Mouse (Mus musculus): ENCODE data around the gene Ptcd1. TPM values are rescaled to one million over a fixed set of nuclear protein-coding genes. Genes with fewer than 3 reads are reported as not detected.

The Ptcd1 gene
- polyA plus RNA-seq, 1 experiment from 2014 or later = 17.9 TPM

DNA sequence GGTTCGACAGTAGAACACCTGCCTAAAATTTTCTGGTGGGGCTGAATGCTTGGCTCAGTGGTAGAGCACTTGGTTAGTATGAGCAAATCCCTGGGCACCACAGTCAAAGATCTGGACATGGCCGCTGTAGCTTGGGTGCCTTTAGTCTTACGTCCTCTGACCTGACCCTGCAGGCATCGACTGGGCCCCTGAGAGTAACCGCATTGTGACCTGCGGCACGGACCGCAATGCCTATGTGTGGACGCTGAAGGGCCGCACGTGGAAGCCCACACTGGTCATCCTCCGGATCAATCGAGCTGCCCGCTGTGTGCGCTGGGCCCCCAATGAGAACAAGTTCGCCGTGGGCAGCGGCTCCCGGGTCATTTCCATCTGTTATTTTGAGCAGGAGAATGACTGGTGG, 43.5 kb downstream of the Ptcd1 start:
- no peak for DNase-seq (ENCODE audit: low spot score)
- no peaks in the 10 kb centered on the region for H3K27me3 ChIP-seq (ENCODE audit: control insufficient read depth, insufficient read depth, low read length)
- peaks cover 2% of the 10 kb centered on the region; the same call in 1 of the 2 replicates for H3K36me3 ChIP-seq (ENCODE audit: control insufficient read depth, insufficient read depth, low read length)
- no peak overlapping the region for H3K4me3 ChIP-seq (ENCODE audit: low read depth, low read length)
- H3K9me3 ChIP-seq (ENCODE audit: control insufficient read depth, low read length) = no peaks in the 10 kb centered on the region
- H3K27ac ChIP-seq (ENCODE audit: low read depth, low read length) = no peak overlapping the region
- no peak overlapping the region for H3K4me2 ChIP-seq (ENCODE audit: low read depth)
- no peak overlapping the region for H3K9ac ChIP-seq (ENCODE audit: low read length)
- no peak for ATAC-seq (ENCODE audit: insufficient read depth, low FRiP score, low TSS enrichment)
- no peaks in the 10 kb centered on the region for H3K4me1 ChIP-seq (ENCODE audit: control insufficient read depth, insufficient read depth, low read length)
- WGBS = 92% methylated on average over 19 of the region's 19 CpGs

DNA sequence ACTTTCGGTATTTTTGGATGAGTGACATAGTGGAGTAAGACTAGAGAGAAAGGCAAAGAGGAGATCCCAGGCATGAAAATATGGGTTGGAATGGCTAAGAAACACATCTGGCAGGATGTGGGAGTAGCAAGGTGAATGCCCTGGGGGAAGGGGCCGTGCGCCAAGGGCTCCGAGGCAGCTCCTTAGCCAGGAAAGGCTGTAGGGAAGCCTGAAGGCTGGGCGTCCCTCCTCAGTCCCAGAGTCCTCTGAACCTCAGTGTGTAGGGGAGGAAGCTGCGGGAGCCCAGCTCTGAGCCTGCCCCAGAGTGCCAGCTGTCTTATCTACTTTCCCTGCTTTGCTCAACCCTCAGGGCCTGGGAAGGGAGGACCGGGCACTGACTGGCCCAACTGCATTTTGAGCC, 46.0 kb downstream of the Ptcd1 start:
- ATAC-seq (ENCODE audit: insufficient read depth, low FRiP score, low TSS enrichment) = no peak
- no peak overlapping the region for H3K9ac ChIP-seq (ENCODE audit: low read length)
- no peaks in the 10 kb centered on the region for H3K36me3 ChIP-seq (ENCODE audit: control insufficient read depth, insufficient read depth, low read length)
- H3K4me3 ChIP-seq (ENCODE audit: low read depth, low read length) = no peak overlapping the region
- no peak overlapping the region for H3K4me2 ChIP-seq (ENCODE audit: low read depth)
- DNase-seq (ENCODE audit: low spot score) = peak; percentile 9
- H3K9me3 ChIP-seq (ENCODE audit: control insufficient read depth, low read length) = no peaks in the 10 kb centered on the region
- no peaks in the 10 kb centered on the region for H3K27me3 ChIP-seq (ENCODE audit: control insufficient read depth, insufficient read depth, low read length)
- no peaks in the 10 kb centered on the region for H3K4me1 ChIP-seq (ENCODE audit: control insufficient read depth, insufficient read depth, low read length)
- no peak overlapping the region for H3K27ac ChIP-seq (ENCODE audit: low read depth, low read length)
- WGBS = 70% methylated on average over 7 of the region's 7 CpGs

DNA sequence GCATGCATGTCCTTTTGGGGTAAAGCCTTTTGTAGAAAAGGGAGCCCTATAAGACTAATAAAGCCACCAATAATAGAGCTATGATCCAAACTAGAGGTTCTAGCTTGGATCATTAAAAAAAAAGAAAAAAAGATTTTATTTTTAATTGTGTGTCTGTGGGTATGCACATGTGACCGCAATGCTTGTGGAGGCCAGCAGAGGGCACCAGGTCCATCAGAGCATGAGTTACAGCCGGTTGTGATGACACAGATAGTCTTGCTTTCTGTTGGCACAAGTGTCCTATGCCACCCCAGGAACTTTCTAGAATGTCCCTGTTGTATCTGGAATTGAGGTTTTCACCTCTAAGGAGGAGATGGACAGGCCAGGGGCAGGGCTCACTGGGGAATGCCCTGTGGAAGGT, 47.5 kb downstream of the Ptcd1 start:
- no peak for DNase-seq (ENCODE audit: low spot score)
- H3K27ac ChIP-seq (ENCODE audit: low read depth, low read length) = no peak overlapping the region
- no peak for ATAC-seq (ENCODE audit: insufficient read depth, low FRiP score, low TSS enrichment)
- H3K4me1 ChIP-seq (ENCODE audit: control insufficient read depth, insufficient read depth, low read length) = no peaks in the 10 kb centered on the region
- no peak overlapping the region for H3K9ac ChIP-seq (ENCODE audit: low read length)
- H3K4me3 ChIP-seq (ENCODE audit: low read depth, low read length) = no peak overlapping the region
- WGBS = 88% methylated on average over 2 of the region's 2 CpGs
- peaks cover 6% of the 10 kb centered on the region; the same call in 1 of the 2 replicates for H3K27me3 ChIP-seq (ENCODE audit: control insufficient read depth, insufficient read depth, low read length)
- H3K9me3 ChIP-seq (ENCODE audit: control insufficient read depth, low read length) = no peaks in the 10 kb centered on the region
- H3K36me3 ChIP-seq (ENCODE audit: control insufficient read depth, insufficient read depth, low read length) = no peaks in the 10 kb centered on the region
- no peak overlapping the region for H3K4me2 ChIP-seq (ENCODE audit: low read depth)

DNA sequence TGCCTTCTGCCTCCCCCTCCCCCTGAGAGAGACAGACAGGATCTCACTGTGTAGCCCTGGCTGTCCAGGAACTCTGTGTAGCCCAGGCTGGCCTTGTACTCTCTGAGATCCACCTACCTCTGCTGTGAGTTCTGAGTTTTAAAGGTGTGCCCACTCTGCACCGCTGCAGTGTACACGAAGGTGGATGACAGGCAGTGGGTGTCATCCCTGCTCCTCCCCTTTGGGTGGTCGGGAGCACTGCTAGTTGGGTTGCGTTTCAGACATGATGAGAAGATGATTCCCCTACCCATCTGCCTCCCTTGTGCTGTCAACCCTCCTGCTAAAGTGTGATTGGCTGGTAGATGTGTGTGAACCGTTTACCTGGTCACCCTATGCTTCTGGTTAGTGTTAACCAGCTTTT, 48.4 kb downstream of the Ptcd1 start:
- no peak overlapping the region for H3K4me3 ChIP-seq (ENCODE audit: low read depth, low read length)
- H3K4me2 ChIP-seq (ENCODE audit: low read depth) = no peak overlapping the region
- 0 out of 2 replicates have a peak, but pooled peaks cover 3% of the 10 kb centered on the region for H3K4me1 ChIP-seq (ENCODE audit: control insufficient read depth, insufficient read depth, low read length)
- H3K27ac ChIP-seq (ENCODE audit: low read depth, low read length) = no peak overlapping the region
- DNase-seq (ENCODE audit: low spot score) (no peak), ATAC-seq (ENCODE audit: insufficient read depth, low FRiP score, low TSS enrichment) (no peak)
- WGBS = 89% methylated on average over 5 of the region's 5 CpGs
- no peaks in the 10 kb centered on the region for H3K9me3 ChIP-seq (ENCODE audit: control insufficient read depth, low read length)
- no peak overlapping the region for H3K9ac ChIP-seq (ENCODE audit: low read length)
- H3K27me3 ChIP-seq (ENCODE audit: control insufficient read depth, insufficient read depth, low read length) = peaks cover 11% of the 10 kb centered on the region; the same call in 1 of the 2 replicates
- H3K36me3 ChIP-seq (ENCODE audit: control insufficient read depth, insufficient read depth, low read length) = no peaks in the 10 kb centered on the region

DNA sequence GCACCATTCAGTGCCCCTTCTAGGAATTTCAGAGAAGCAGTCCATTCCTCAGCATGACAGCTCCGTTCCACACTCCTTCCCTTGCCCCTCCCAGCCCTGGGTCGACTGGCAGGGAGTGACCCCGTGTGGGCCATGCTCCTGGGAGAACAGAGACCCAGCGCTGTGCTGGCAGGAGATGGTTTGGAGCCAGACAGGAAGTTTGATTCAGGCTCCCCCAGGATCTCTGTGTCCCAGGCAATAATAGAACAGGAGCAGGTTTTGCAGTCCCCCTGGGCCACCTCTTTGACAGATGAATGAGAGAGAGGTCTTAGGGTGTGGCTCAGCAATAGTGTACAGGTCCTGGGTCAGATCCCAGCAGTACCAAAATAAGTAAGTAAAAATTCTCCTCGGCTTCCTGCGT, 48.9 kb downstream of the Ptcd1 start:
- DNase-seq (ENCODE audit: low spot score) (no peak), ATAC-seq (ENCODE audit: insufficient read depth, low FRiP score, low TSS enrichment) (no peak)
- Histone ChIP-seq H3K36me3 (ENCODE audit: control insufficient read depth, insufficient read depth, low read length) (no peaks in the 10 kb centered on the region), H3K4me1 (ENCODE audit: control insufficient read depth, insufficient read depth, low read length) (0 out of 2 replicates have a peak, but pooled peaks cover 3% of the 10 kb centered on the region), H3K27me3 (ENCODE audit: control insufficient read depth, insufficient read depth, low read length) (peaks cover 11% of the 10 kb centered on the region; the same call in 1 of the 2 replicates), H3K9ac (ENCODE audit: low read length) (no peak overlapping the region), H3K9me3 (ENCODE audit: control insufficient read depth, low read length) (no peaks in the 10 kb centered on the region), H3K27ac (ENCODE audit: low read depth, low read length) (no peak overlapping the region), H3K4me2 (ENCODE audit: low read depth) (no peak overlapping the region), H3K4me3 (ENCODE audit: low read depth, low read length) (no peak overlapping the region)
- 64% methylated on average over 6 of the region's 6 CpGs for WGBS

DNA sequence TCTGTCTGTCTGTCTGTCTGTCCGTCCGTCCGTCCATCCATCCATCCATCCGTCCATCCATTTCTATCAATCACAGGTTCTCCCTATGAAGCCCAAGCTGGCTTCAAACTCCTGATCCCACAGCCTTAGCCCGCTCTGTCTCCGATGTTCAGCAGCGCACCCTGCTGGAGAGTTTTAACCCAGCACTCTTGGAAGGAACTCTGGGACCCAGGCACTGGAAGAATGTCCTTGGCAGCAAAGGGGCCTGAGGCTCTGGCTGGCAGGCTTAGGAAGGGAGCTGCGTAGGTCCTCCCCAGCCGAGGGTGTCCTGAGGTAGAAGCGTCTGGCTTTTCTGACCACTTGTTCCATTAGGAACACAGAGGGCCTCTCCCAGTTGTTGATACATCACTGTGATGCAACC, 50.0 kb downstream of the Ptcd1 start:
- ATAC-seq (ENCODE audit: insufficient read depth, low FRiP score, low TSS enrichment) (no peak), DNase-seq (ENCODE audit: low spot score) (peak; percentile 56)
- WGBS = 42% methylated on average over 10 of the region's 10 CpGs
- Histone ChIP-seq H3K36me3 (ENCODE audit: control insufficient read depth, insufficient read depth, low read length) (no peaks in the 10 kb centered on the region), H3K4me3 (ENCODE audit: low read depth, low read length) (no peak overlapping the region), H3K9ac (ENCODE audit: low read length) (no peak overlapping the region), H3K27ac (ENCODE audit: low read depth, low read length) (no peak overlapping the region), H3K27me3 (ENCODE audit: control insufficient read depth, insufficient read depth, low read length) (peaks cover 11% of the 10 kb centered on the region; the same call in 1 of the 2 replicates), H3K4me1 (ENCODE audit: control insufficient read depth, insufficient read depth, low read length) (0 out of 2 replicates have a peak, but pooled peaks cover 3% of the 10 kb centered on the region), H3K9me3 (ENCODE audit: control insufficient read depth, low read length) (no peaks in the 10 kb centered on the region), H3K4me2 (ENCODE audit: low read depth) (no peak overlapping the region)

DNA sequence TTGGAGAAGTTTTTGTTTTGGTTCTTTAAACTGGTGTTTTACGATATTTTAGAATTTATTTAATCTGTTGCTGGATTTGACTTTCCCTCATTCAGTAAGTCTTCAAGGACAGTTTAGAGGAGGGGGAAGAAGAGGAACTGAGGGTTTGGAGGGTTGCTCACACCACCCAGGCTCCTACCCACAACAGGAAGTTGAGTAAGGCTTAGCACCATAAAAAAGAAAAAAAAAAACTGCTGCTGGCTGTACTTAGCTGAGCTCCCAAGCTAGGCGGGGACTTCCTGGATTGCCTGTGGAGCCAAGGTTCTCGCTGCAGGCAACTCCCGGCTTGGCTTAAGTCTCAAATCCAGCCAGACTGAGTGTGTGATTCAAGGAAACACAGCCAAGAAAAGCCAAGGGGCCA, 50.6 kb downstream of the Ptcd1 start:
- H3K4me3 ChIP-seq (ENCODE audit: low read depth, low read length) = no peak overlapping the region
- no peak for ATAC-seq (ENCODE audit: insufficient read depth, low FRiP score, low TSS enrichment)
- H3K27ac ChIP-seq (ENCODE audit: low read depth, low read length) = 0 out of 2 replicates have a peak overlapping the region, but pooled peaks have one; percentile 20
- no peak overlapping the region for H3K9ac ChIP-seq (ENCODE audit: low read length)
- H3K36me3 ChIP-seq (ENCODE audit: control insufficient read depth, insufficient read depth, low read length) = no peaks in the 10 kb centered on the region
- no peak for DNase-seq (ENCODE audit: low spot score)
- H3K9me3 ChIP-seq (ENCODE audit: control insufficient read depth, low read length) = no peaks in the 10 kb centered on the region
- 0 out of 2 replicates have a peak, but pooled peaks cover 3% of the 10 kb centered on the region for H3K4me1 ChIP-seq (ENCODE audit: control insufficient read depth, insufficient read depth, low read length)
- H3K27me3 ChIP-seq (ENCODE audit: control insufficient read depth, insufficient read depth, low read length) = peaks cover 11% of the 10 kb centered on the region; the same call in 1 of the 2 replicates
- H3K4me2 ChIP-seq (ENCODE audit: low read depth) = no peak overlapping the region
- 50% methylated on average over 4 of the region's 4 CpGs for WGBS

DNA sequence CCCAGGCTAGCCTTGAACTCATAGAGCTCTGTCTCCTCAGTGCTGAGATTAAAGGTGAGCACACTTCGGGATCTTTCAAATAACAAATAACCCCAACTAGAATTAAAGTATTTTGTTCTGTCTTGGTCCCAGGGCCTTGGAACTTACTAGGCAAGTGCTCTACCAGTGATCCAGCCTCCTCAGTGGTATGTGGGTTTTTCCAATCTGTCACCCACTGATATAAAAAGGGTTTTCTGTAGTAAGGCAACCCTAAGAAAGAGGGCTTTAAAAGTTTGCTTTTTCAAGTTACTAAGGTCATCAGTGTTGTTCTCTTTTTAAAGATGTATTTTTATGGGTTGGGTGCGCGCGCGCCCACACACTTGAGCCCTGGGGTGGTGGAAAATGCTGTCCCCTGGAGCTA, 51.2 kb downstream of the Ptcd1 start:
- Histone ChIP-seq H3K4me2 (ENCODE audit: low read depth) (no peak overlapping the region), H3K27me3 (ENCODE audit: control insufficient read depth, insufficient read depth, low read length) (peaks cover 11% of the 10 kb centered on the region; the same call in 1 of the 2 replicates), H3K36me3 (ENCODE audit: control insufficient read depth, insufficient read depth, low read length) (no peaks in the 10 kb centered on the region), H3K4me3 (ENCODE audit: low read depth, low read length) (no peak overlapping the region), H3K27ac (ENCODE audit: low read depth, low read length) (0 out of 2 replicates have a peak overlapping the region, but pooled peaks have one; percentile 20), H3K9ac (ENCODE audit: low read length) (no peak overlapping the region), H3K9me3 (ENCODE audit: control insufficient read depth, low read length) (no peaks in the 10 kb centered on the region), H3K4me1 (ENCODE audit: control insufficient read depth, insufficient read depth, low read length) (0 out of 2 replicates have a peak, but pooled peaks cover 3% of the 10 kb centered on the region)
- WGBS = 92% methylated on average over 5 of the region's 5 CpGs
- no peak for ATAC-seq (ENCODE audit: insufficient read depth, low FRiP score, low TSS enrichment)
- no peak for DNase-seq (ENCODE audit: low spot score)
